Mouse (Mus musculus) CH12.LX (cell line): Measurements from ENCODE around the gene Foxp1. TPM values are rescaled to one million over a fixed set of nuclear protein-coding genes. Genes with fewer than 3 reads are reported as not detected.

Experiments used
- DNase-seq: peaks from one replicate; pipeline ENCODE4 v3.0.0-alpha.2; 2013; ENCODE audit errors: extremely low read depth
- H3K27ac ChIP-seq: 2 replicates; pipeline ENCODE4 v1.5.1; 2012; ENCODE audit warnings: low read depth, mild to moderate bottlenecking, control low read depth, moderate library complexity; ENCODE audit not compliant: insufficient read depth
- H3K27me3 ChIP-seq: replicated peaks from 2 replicates; pipeline ENCODE3; 2012; ENCODE audit warnings: inconsistent platforms
- H3K36me3 ChIP-seq, 2 experiments: replicated peaks in 1 of 2; 2 replicates each; pipeline versions ENCODE3 to v1.6.1; 2012; ENCODE audit warnings: inconsistent platforms in 1 of 2, low read length in 1 of 2, mild to moderate bottlenecking in 1 of 2, mixed read lengths in 1 of 2, moderate library complexity in 1 of 2; ENCODE audit not compliant: control insufficient read depth in 1 of 2, insufficient read depth in 1 of 2
- H3K4me1 ChIP-seq, 2 experiments: 2 replicates each; pipeline ENCODE4 v1.6.1; 2012; ENCODE audit warnings: inconsistent platforms in 1 of 2, moderate library complexity in 1 of 2; ENCODE audit not compliant: insufficient read depth in 2 of 2, control insufficient read depth in 1 of 2
- H3K4me2 ChIP-seq: 2 replicates; pipeline ENCODE4 v1.6.1; 2012; ENCODE audit warnings: low read depth, mild to moderate bottlenecking, control low read depth; ENCODE audit not compliant: poor library complexity, insufficient read depth, severe bottlenecking
- H3K4me3 ChIP-seq, 3 experiments: fragments of 150-350 bp in 1 of 3; sonication (generic) in 1 of 3; replicated peaks in 1 of 3; 2 replicates each; pipeline versions ENCODE3 to v1.5.1; 2011 to 2012; ENCODE audit warnings: low read depth in 2 of 3, low read length in 2 of 3, mild to moderate bottlenecking in 2 of 3, moderate library complexity in 2 of 3, control low read depth in 1 of 3, improper control_type of control experiment in 1 of 3, inconsistent platforms in 1 of 3, mixed read lengths in 1 of 3; ENCODE audit not compliant: poor library complexity in 1 of 3
- H3K79me2 ChIP-seq: replicated peaks from 2 replicates; pipeline ENCODE4 v1.6.1; 2012; ENCODE audit warnings: mild to moderate bottlenecking, moderate library complexity; ENCODE audit not compliant: control insufficient read depth, poor library complexity, insufficient read depth, severe bottlenecking; ENCODE audit errors: extremely low read depth
- H3K9ac ChIP-seq: 2 replicates; pipeline ENCODE4 v1.6.1; 2012; ENCODE audit warnings: low read depth, mild to moderate bottlenecking, control low read depth, moderate library complexity; ENCODE audit not compliant: insufficient read depth
- H3K9me3 ChIP-seq: replicated peaks from 2 replicates; pipeline ENCODE3; 2012; ENCODE audit warnings: low read length, inconsistent platforms, mixed read lengths
- EP300 ChIP-seq: IDR thresholded peaks from 2 replicates; pipeline ENCODE4 v1.6.1; 2011; ENCODE audit warnings: low read length, improper control_type of control experiment
- MAFK ChIP-seq: IDR thresholded peaks from 2 replicates; pipeline ENCODE4 v1.6.1; 2011; ENCODE audit warnings: low read length, improper control_type of control experiment; ENCODE audit not compliant: insufficient replicate concordance
- MAX ChIP-seq: IDR thresholded peaks from 2 replicates; pipeline ENCODE4 v1.6.1; 2011; ENCODE audit warnings: low read length, improper control_type of control experiment
- NELFE ChIP-seq: IDR thresholded peaks from 2 replicates; pipeline ENCODE4 v1.6.1; 2011; ENCODE audit warnings: low read depth, low read length, improper control_type of control experiment
- NRF1 ChIP-seq: IDR thresholded peaks from 2 replicates; pipeline ENCODE4 v1.6.1; 2014; ENCODE audit warnings: low read depth, mild to moderate bottlenecking, inconsistent platforms, low read length, improper control_type of control experiment, moderate library complexity
- SIN3A ChIP-seq: IDR thresholded peaks from 2 replicates; pipeline ENCODE4 v1.6.1; 2012; ENCODE audit warnings: low read length, improper control_type of control experiment, inconsistent platforms
- SMC3 ChIP-seq: IDR thresholded peaks from 2 replicates; pipeline ENCODE4 v1.6.1; 2011; ENCODE audit warnings: low read depth, low read length, improper control_type of control experiment
- TBP ChIP-seq: conservative IDR thresholded peaks from 2 replicates; pipeline ENCODE4 v1.6.1; 2011; ENCODE audit warnings: low read depth, low read length, improper control_type of control experiment
- UBTF ChIP-seq: IDR thresholded peaks from 2 replicates; pipeline ENCODE4 v1.6.1; 2012; ENCODE audit warnings: low read depth, mild to moderate bottlenecking, inconsistent platforms, low read length, improper control_type of control experiment, moderate library complexity
- ZKSCAN1 ChIP-seq: IDR thresholded peaks from 2 replicates; pipeline ENCODE4 v1.6.1; 2012; ENCODE audit warnings: low read depth, inconsistent platforms, low read length, improper control_type of control experiment, borderline replicate concordance
- ZMIZ1 ChIP-seq: IDR thresholded peaks from 2 replicates; pipeline ENCODE4 v1.6.1; 2012; ENCODE audit warnings: low read depth, mild to moderate bottlenecking, inconsistent platforms, low read length, improper control_type of control experiment
- dilution Hi-C: fragments of 300-500 bp; cut with MboI; formaldehyde crosslinking; loops from 2 replicates; pipeline ENCODE4 v1.14.3; 2020; ENCODE audit warnings: low sequenced_read_pairs; ENCODE audit not compliant: extremely low pct_unique_long_range_greater_than_20kb, extremely low pct_ligation_motif_present
- in situ Hi-C: fragments of 300-500 bp; cut with MboI; formaldehyde crosslinking; loops from 3 replicates; pipeline ENCODE4 v1.14.3; 2019; ENCODE audit warnings: low sequenced_read_pairs, low pct_ligation_motif_present, low pct_unique_long_range_greater_than_20kb, mixed read lengths
- polyA plus RNA-seq: library from polyadenylated mRNA; unstranded; fragments of >175 nt; gene quantifications from 2 replicates; pipeline ENCODE4 v1.2.1, GENCODE M21; 2012; ENCODE audit warnings: low read depth; ENCODE audit not compliant: insufficient read length
- total RNA-seq, 2 experiments: library from RNA; depleted of rRNA; stranded (reverse); fragments of 300-350 nt in 1 of 2; fragments of >200 nt in 1 of 2; gene quantifications; 2 replicates each; pipeline ENCODE4 v1.2.3; 2012 to 2014

Gene Foxp1
- total and polyA plus RNA-seq, 3 experiments: 66.5 to 105 (median 87.4) TPM

DNA sequence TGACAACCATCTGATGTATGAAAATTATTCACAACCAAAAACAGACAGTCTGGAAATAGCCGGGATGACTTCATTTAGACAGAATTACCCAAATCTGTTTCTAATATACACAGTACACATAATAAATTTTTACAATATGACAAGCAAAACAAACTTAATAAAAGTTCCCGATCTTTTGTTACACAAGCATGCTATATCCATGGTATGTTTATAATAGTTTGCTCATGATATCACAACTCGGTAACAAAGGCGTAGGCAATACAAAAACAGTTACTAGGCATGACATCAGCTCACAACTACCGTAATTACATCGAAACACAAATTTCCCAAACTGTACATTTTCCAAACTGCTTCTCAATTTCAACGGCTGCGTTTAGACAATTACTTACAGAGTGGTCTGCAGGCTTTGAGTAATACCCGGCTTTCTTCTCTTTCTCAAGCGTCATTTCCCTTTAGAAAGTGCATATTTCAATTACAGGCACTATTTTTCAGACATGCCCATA, 458.5 kb downstream of the Foxp1 start (continued):
- TF ChIP-seq TBP (0 out of 2 replicates have a peak, but pooled peaks have one; percentile 27), NRF1 (no peak), ZKSCAN1 (no peak), SMC3 (no peak), ZMIZ1 (0 out of 2 replicates have a peak, but pooled peaks have one; percentile 11), SIN3A (peak; percentile 76; the same call in 1 of the 2 replicates)

DNA sequence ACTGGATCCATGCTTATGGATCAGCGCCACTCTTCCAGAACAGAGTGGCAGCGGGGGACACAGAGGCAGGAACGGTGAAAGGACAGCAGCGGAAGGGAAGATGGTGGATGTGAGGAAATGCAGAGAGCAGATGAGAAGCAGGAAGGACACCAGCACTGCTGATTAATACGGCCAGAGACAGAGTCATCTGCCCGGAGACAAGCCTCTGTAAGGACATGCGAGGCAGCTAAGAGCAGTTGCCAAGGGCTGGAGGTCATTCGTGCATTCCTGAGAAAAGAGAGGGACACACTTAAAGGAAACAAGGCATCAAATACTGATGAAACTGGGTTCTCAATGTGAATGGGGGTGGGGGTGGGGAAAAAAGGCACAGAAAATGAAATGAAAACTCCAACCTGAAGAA, 459.6 kb downstream of the Foxp1 start:
- TF ChIP-seq MAFK (no peak), EP300 (no peak)
- in situ Hi-C loops: no loop called here
- Histone ChIP-seq H3K9me3 (peaks cover 2% of the 10 kb centered on the region), H3K27ac (peak overlapping the region; percentile 65), H3K27me3 (no peaks in the 10 kb centered on the region), H3K4me2 (peak overlapping the region; percentile 80), H3K36me3 (peaks cover 26 to 86% of the 10 kb centered on the region in 2 experiments), H3K9ac (peak overlapping the region; percentile 75), H3K4me3 (peak overlapping the region in 1 of 3 experiments; percentile 29), H3K79me2 (peaks cover 72% of the 10 kb centered on the region), H3K4me1 (peaks cover 33 to 84% of the 10 kb centered on the region in 2 experiments)
- DNase-seq: no peak
- dilution Hi-C loops: no loop called here

DNA sequence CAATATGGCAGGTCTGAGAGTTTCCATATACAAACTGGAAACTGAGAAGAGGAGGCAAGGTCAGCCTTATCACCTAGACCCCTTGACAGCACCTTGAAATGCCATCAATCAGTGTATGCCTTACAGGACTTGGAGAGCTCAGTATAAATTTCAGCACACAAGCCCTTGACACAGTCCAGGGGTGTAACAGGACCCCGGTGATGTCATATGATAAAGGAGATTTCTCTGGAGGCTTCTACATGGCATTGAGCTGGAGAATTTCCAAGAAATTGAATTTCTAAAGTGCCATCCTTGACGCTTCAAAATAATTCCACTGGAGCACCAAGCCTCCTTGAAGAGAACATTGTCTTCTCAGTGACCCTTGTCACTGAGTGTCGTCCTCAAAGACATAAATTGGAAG, 463.8 kb downstream of the Foxp1 start:
- DNase-seq: no peak
- peaks cover 67% of the 10 kb centered on the region for H3K79me2 ChIP-seq
- no peak for TF ChIP-seq MAX
- no peak for TF ChIP-seq UBTF
- TF ChIP-seq NELFE: no peak
- peaks cover 37 to 87% of the 10 kb centered on the region in 2 experiments for H3K4me1 ChIP-seq
- H3K4me3 ChIP-seq: no peak overlapping the region
- H3K4me2 ChIP-seq: no peak overlapping the region
- dilution Hi-C loops: no loop called here
- H3K36me3 ChIP-seq: peaks cover 19 to 58% of the 10 kb centered on the region in 2 experiments
- H3K9ac ChIP-seq: 0 out of 2 replicates have a peak overlapping the region, but pooled peaks have one; percentile 78
- H3K27ac ChIP-seq: peak overlapping the region; percentile 98; the same call in 1 of the 2 replicates
- in situ Hi-C loops: loop anchor here (10.0 kb wide), 2 partner anchors 126 to 396 kb away; no protein-coding TSS in a partner anchor
- H3K9me3 ChIP-seq: peaks cover 3% of the 10 kb centered on the region
- no peaks in the 10 kb centered on the region for H3K27me3 ChIP-seq
